Mouse (Mus musculus): ENCODE measurements at regions not wholly inside any gene's neighbourhood (a gene's known extent, or its start where the extent isn't known, plus 50 kb on each side); places are given as distances from the start of the nearest gene placed in this dataset.

- Histone ChIP-seq H3K36me3 (ENCODE audit: control insufficient read depth, insufficient read depth) (no peaks in the 10 kb centered on the region), H3K4me3 (no peak overlapping the region), H3K4me2 (ENCODE audit: low read depth) (no peak overlapping the region), H3K79me2 (ENCODE audit: control insufficient read depth, insufficient read depth) (no peaks in the 10 kb centered on the region), H3ac (ENCODE audit: control insufficient read depth, insufficient read length) (no peak overlapping the region), H3K27me3 (ENCODE audit: control insufficient read depth, insufficient read depth, insufficient read length) (no peaks in the 10 kb centered on the region)
- TF ChIP-seq TCF12 (IDR thresholded peaks at IDR 0.05; ENCODE audit: insufficient read depth, poor library complexity, severe bottlenecking) (no peak), MYOD1 (IDR thresholded peaks at IDR 0.05; ENCODE audit: control insufficient read depth in 1 of 3, insufficient read length in 2 of 3, low read depth in 2 of 3) (no peak), POLR2A (IDR thresholded peaks at IDR 0.05; ENCODE audit: insufficient read length, low read depth) (no peak), E2F4 (IDR thresholded peaks at IDR 0.05; ENCODE audit: insufficient read depth) (no peak), MYOG (IDR thresholded peaks at IDR 0.05; ENCODE audit: control insufficient read depth in 1 of 3, insufficient read depth in 1 of 3, insufficient read length in 2 of 3, low read depth in 2 of 3) (no peak), TCF3 (IDR thresholded peaks at IDR 0.05; ENCODE audit: insufficient read length, low read depth) (no peak), MAX (IDR thresholded peaks at IDR 0.05; ENCODE audit: low read depth) (no peak), SRF (IDR thresholded peaks at IDR 0.05; ENCODE audit: control insufficient read depth, insufficient read length, low read depth) (no peak), POLR2AphosphoS2 (IDR thresholded peaks at IDR 0.05; ENCODE audit: insufficient read length, low read depth) (no peak), CEBPB (IDR thresholded peaks at IDR 0.05; ENCODE audit: insufficient read depth, poor library complexity, severe bottlenecking) (no peak), REST (IDR thresholded peaks at IDR 0.05; ENCODE audit: insufficient read depth, insufficient read length) (no peak), USF1 (IDR thresholded peaks at IDR 0.05; ENCODE audit: low read depth) (no peak)
Measured at GRCm38 (mm10) chr3:132015205-132015604, 69.9 kb upstream of the Dkk2 start.

- Histone ChIP-seq H3K79me2 (ENCODE audit: control insufficient read depth, insufficient read depth) (no peaks in the 10 kb centered on the region), H3ac (ENCODE audit: control insufficient read depth, insufficient read length) (no peak overlapping the region), H3K27me3 (ENCODE audit: control insufficient read depth, insufficient read depth, insufficient read length) (no peaks in the 10 kb centered on the region), H3K36me3 (ENCODE audit: control insufficient read depth, insufficient read depth) (no peaks in the 10 kb centered on the region), H3K4me3 (no peak overlapping the region), H3K4me2 (ENCODE audit: low read depth) (no peak overlapping the region)
- TF ChIP-seq TCF12 (IDR thresholded peaks at IDR 0.05; ENCODE audit: insufficient read depth, poor library complexity, severe bottlenecking) (no peak), REST (IDR thresholded peaks at IDR 0.05; ENCODE audit: insufficient read depth, insufficient read length) (no peak), POLR2AphosphoS2 (IDR thresholded peaks at IDR 0.05; ENCODE audit: insufficient read length, low read depth) (no peak), SRF (IDR thresholded peaks at IDR 0.05; ENCODE audit: control insufficient read depth, insufficient read length, low read depth) (no peak), POLR2A (IDR thresholded peaks at IDR 0.05; ENCODE audit: insufficient read length, low read depth) (no peak), MYOG (IDR thresholded peaks at IDR 0.05; ENCODE audit: control insufficient read depth in 1 of 3, insufficient read depth in 1 of 3, insufficient read length in 2 of 3, low read depth in 2 of 3) (no peak), TCF3 (IDR thresholded peaks at IDR 0.05; ENCODE audit: insufficient read length, low read depth) (no peak), CEBPB (IDR thresholded peaks at IDR 0.05; ENCODE audit: insufficient read depth, poor library complexity, severe bottlenecking) (no peak)
Measured at GRCm38 (mm10) chr3:132017485-132018261, 67.4 kb upstream of the Dkk2 start.

- no peaks in the 10 kb centered on the region for H3K27me3 ChIP-seq (ENCODE audit: control insufficient read depth, insufficient read depth, insufficient read length)
- TF ChIP-seq MAX (IDR thresholded peaks at IDR 0.05; ENCODE audit: low read depth) (no peak), MYOD1 (IDR thresholded peaks at IDR 0.05; ENCODE audit: control insufficient read depth in 1 of 3, insufficient read length in 2 of 3, low read depth in 2 of 3) (no peak), POLR2A (IDR thresholded peaks at IDR 0.05; ENCODE audit: insufficient read length, low read depth) (no peak), REST (IDR thresholded peaks at IDR 0.05; ENCODE audit: insufficient read depth, insufficient read length) (no peak), USF1 (IDR thresholded peaks at IDR 0.05; ENCODE audit: low read depth) (no peak), CEBPB (IDR thresholded peaks at IDR 0.05; ENCODE audit: insufficient read depth, poor library complexity, severe bottlenecking) (no peak), SRF (IDR thresholded peaks at IDR 0.05; ENCODE audit: control insufficient read depth, insufficient read length, low read depth) (no peak), E2F4 (IDR thresholded peaks at IDR 0.05; ENCODE audit: insufficient read depth) (no peak), TCF3 (IDR thresholded peaks at IDR 0.05; ENCODE audit: insufficient read length, low read depth) (no peak), MYOG (IDR thresholded peaks at IDR 0.05; ENCODE audit: control insufficient read depth in 1 of 3, insufficient read depth in 1 of 3, insufficient read length in 2 of 3, low read depth in 2 of 3) (no peak), POLR2AphosphoS2 (IDR thresholded peaks at IDR 0.05; ENCODE audit: insufficient read length, low read depth) (no peak), TCF12 (IDR thresholded peaks at IDR 0.05; ENCODE audit: insufficient read depth, poor library complexity, severe bottlenecking) (no peak)
- no peaks in the 10 kb centered on the region for H3K79me2 ChIP-seq (ENCODE audit: control insufficient read depth, insufficient read depth)
Measured at GRCm38 (mm10) chr3:132018505-132018904, 66.6 kb upstream of the Dkk2 start.

GRCm38 (mm10) chr3:132022032-132022431 is 63.1 kb upstream of the Dkk2 start:
- peak overlapping the region; percentile 30 for H3K4me2 ChIP-seq (ENCODE audit: low read depth)
- TF ChIP-seq MYOG (IDR thresholded peaks at IDR 0.05; ENCODE audit: control insufficient read depth in 1 of 3, insufficient read depth in 1 of 3, insufficient read length in 2 of 3, low read depth in 2 of 3), result no peak
- no peak for TF ChIP-seq MYOD1 (IDR thresholded peaks at IDR 0.05; ENCODE audit: control insufficient read depth in 1 of 3, insufficient read length in 2 of 3, low read depth in 2 of 3)
- no peak for TF ChIP-seq SRF (IDR thresholded peaks at IDR 0.05; ENCODE audit: control insufficient read depth, insufficient read length, low read depth)
- TF ChIP-seq REST (IDR thresholded peaks at IDR 0.05; ENCODE audit: insufficient read depth, insufficient read length), result no peak
- no peak for TF ChIP-seq TCF3 (IDR thresholded peaks at IDR 0.05; ENCODE audit: insufficient read length, low read depth)
- TF ChIP-seq MAX (IDR thresholded peaks at IDR 0.05; ENCODE audit: low read depth), result no peak
- TF ChIP-seq TCF12 (IDR thresholded peaks at IDR 0.05; ENCODE audit: insufficient read depth, poor library complexity, severe bottlenecking), result no peak
- TF ChIP-seq CEBPB (IDR thresholded peaks at IDR 0.05; ENCODE audit: insufficient read depth, poor library complexity, severe bottlenecking), result no peak
- TF ChIP-seq POLR2A (IDR thresholded peaks at IDR 0.05; ENCODE audit: insufficient read length, low read depth), result no peak
- no peak for TF ChIP-seq POLR2AphosphoS2 (IDR thresholded peaks at IDR 0.05; ENCODE audit: insufficient read length, low read depth)
- TF ChIP-seq USF1 (IDR thresholded peaks at IDR 0.05; ENCODE audit: low read depth), result no peak
- no peak for TF ChIP-seq E2F4 (IDR thresholded peaks at IDR 0.05; ENCODE audit: insufficient read depth)

More at GRCm38 (mm10) chr3:132018505-132018904, 66.6 kb upstream of the Dkk2 start:
- no peak overlapping the region for H3K4me2 ChIP-seq (ENCODE audit: low read depth)
- no peak overlapping the region for H3K4me3 ChIP-seq
- no peaks in the 10 kb centered on the region for H3K36me3 ChIP-seq (ENCODE audit: control insufficient read depth, insufficient read depth)
- no peak overlapping the region for H3ac ChIP-seq (ENCODE audit: control insufficient read depth, insufficient read length)

More at GRCm38 (mm10) chr3:132022032-132022431, 63.1 kb upstream of the Dkk2 start:
- Histone ChIP-seq H3ac (ENCODE audit: control insufficient read depth, insufficient read length) (no peak overlapping the region), H3K27me3 (ENCODE audit: control insufficient read depth, insufficient read depth, insufficient read length) (no peaks in the 10 kb centered on the region), H3K4me3 (no peak overlapping the region), H3K36me3 (ENCODE audit: control insufficient read depth, insufficient read depth) (no peaks in the 10 kb centered on the region), H3K79me2 (ENCODE audit: control insufficient read depth, insufficient read depth) (no peaks in the 10 kb centered on the region)
